Mouse (Mus musculus): ENCODE results near the gene Vash2. TPM values are rescaled to one million over a fixed set of nuclear protein-coding genes. Genes with fewer than 3 reads are reported as not detected.

The Vash2 gene
- polyA plus RNA-seq, 1 experiment from 2014 or later: 45.1 TPM

DNA sequence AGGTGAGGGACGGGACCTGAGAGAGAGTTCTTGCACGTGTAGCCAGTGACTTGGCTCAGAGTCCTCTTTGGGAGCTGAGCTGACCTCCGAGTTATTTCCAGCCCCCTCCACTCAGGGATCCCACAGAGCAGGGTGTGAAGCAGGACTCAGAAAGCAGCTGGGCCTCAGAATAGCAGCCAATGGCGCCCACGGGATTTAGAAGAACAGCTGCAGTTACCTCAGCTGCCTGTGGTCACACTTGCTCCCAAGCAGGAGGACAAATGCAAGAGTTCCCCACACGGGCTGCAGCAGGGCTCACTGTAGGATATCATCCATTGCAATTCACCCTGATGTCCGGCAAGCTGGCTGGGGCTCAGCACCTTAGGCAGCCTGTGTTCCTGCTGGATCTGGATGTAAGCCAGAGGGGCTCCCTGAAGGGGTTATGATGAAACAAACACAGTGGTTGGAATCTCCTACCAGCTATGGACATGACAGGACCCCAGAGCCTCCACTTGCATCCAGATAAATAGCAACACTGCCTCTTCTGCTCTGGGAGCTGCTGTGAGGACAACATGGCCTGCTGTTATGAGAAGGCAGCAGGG is 6.4 kb downstream of the Vash2 start:
- 42% methylated on average over 7 of the region's 7 CpGs for WGBS
- peak; percentile 74 for ATAC-seq (ENCODE audit: insufficient number of reproducible peaks, low FRiP score, low TSS enrichment, low read depth)
- H3K4me2 ChIP-seq: no peak overlapping the region

DNA sequence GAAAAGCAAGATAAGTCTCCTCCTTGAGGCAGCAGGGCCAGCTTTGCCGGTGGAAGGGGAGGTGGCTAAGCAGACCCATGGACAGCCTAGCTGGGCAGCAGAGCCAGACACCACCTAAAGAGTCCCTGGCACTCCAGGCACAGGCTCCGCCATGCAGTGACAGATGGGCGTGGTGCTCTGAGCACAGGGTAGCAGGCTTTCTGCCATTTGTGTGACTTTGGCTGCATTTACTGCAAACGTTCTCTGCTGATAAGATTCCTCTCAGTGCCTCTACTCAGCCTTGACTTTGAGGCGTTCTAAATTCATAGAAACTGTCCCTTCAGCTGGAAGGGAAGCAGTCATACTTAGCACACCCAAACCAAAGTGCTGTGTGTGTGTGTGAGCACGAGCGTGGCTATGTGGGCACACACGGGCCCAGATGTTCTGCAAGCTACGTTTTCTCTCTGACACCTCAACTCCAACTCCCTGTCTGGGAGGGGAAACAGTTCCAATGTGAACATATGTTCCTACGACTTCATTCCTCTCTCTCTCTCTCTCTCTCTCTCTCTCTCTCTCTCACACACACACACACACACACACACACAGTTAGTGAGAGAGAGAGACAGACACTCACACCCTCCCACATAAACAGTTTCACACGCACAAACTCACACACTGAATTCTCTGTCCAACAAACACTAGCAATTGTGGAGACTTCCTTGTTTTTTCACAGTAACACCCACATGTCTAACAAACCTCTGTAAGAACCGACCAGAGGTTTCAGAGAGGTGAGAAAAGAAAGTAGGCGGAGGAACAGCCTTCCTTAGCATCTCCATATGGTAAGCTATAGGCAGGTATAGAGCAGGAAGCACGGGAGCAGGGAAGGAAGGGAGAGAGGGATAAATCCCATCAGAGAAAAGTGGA is 7.1 kb downstream of the Vash2 start:
- no peak for ATAC-seq (ENCODE audit: insufficient number of reproducible peaks, low FRiP score, low TSS enrichment, low read depth)
- H3K36me3 ChIP-seq: peaks cover 70% of the 10 kb centered on the region
- H3K9ac ChIP-seq: no peak overlapping the region
- WGBS: 76% methylated on average over 14 of the region's 14 CpGs
- no peak overlapping the region for H3K4me3 ChIP-seq
- H3K27ac ChIP-seq: no peak overlapping the region
- H3K4me2 ChIP-seq: no peak overlapping the region
- H3K9me3 ChIP-seq: no peaks in the 10 kb centered on the region
- H3K4me1 ChIP-seq: peaks cover 13% of the 10 kb centered on the region
- H3K27me3 ChIP-seq: no peaks in the 10 kb centered on the region

More for the DNA sequence above, 6.4 kb downstream of the Vash2 start:
- no peak overlapping the region for H3K9ac ChIP-seq
- peaks cover 66% of the 10 kb centered on the region for H3K36me3 ChIP-seq
- no peaks in the 10 kb centered on the region for H3K9me3 ChIP-seq
- H3K4me3 ChIP-seq: no peak overlapping the region
- H3K4me1 ChIP-seq: peaks cover 20% of the 10 kb centered on the region
- peak overlapping the region; percentile 47; the same call in 1 of the 2 replicates for H3K27ac ChIP-seq
- H3K27me3 ChIP-seq: no peaks in the 10 kb centered on the region

DNA sequence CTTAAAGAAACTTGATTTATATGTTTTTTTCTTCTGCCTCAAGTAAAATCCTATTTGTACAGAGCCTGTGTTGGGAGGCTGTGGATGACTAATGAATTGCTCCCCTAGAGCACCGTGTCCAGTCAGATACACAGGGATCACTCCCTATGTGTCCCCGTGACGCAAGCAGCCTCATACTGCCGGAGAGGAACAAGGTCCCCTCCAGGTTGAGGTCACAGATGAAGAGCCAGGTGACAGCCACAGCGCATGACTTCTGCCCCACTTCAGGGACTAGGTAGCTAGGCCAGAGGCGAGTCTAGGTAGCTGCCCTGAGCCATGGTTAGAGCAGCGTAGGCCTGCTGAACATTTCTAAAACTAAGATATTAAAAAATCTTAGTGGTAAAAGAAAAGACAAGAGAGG is 11.1 kb downstream of the Vash2 start:
- no peak overlapping the region for H3K4me3 ChIP-seq
- H3K36me3 ChIP-seq: peaks cover 78% of the 10 kb centered on the region
- 92% methylated on average over 7 of the region's 7 CpGs for WGBS
- 0 out of 2 replicates have a peak, but pooled peaks cover 4% of the 10 kb centered on the region for H3K4me1 ChIP-seq
- no peak overlapping the region for H3K9ac ChIP-seq
- H3K4me2 ChIP-seq: no peak overlapping the region
- no peaks in the 10 kb centered on the region for H3K27me3 ChIP-seq
- ATAC-seq (ENCODE audit: insufficient number of reproducible peaks, low FRiP score, low TSS enrichment, low read depth): no peak
- no peak overlapping the region for H3K27ac ChIP-seq
- no peaks in the 10 kb centered on the region for H3K9me3 ChIP-seq

- H3K4me3 ChIP-seq: no peak overlapping the region
- no peaks in the 10 kb centered on the region for H3K9me3 ChIP-seq
- 80% methylated on average over 15 of the region's 15 CpGs for WGBS
- H3K36me3 ChIP-seq: peaks cover 81% of the 10 kb centered on the region
- no peaks in the 10 kb centered on the region for H3K4me1 ChIP-seq
- H3K4me2 ChIP-seq: no peak overlapping the region
- H3K27me3 ChIP-seq: no peaks in the 10 kb centered on the region
- H3K9ac ChIP-seq: no peak overlapping the region
- no peak for ATAC-seq (ENCODE audit: insufficient number of reproducible peaks, low FRiP score, low TSS enrichment, low read depth)
- no peak overlapping the region for H3K27ac ChIP-seq
These were observed 13.9 kb downstream of the Vash2 start for GRCm38 (mm10) chr1:190964992-190965780.

DNA sequence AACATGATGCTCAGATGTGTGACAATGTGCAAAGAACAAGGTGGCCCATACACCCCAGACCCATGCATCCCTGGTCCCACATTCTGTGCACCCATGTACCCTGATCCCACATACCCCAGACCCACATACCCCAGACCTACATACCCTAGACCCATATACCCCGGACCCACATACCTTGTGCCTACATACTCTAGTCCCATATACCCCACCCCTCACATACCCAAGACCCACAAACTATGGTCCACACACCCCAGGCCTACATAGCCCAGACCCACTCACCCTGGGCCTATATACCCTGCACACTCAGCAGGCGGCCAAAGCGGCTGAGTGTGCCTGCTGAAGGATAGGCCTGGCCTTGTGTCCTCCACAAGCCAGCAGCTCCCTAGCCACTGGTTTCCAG is 16.3 kb downstream of the Vash2 start:
- Histone ChIP-seq H3K9me3 (no peaks in the 10 kb centered on the region), H3K4me1 (no peaks in the 10 kb centered on the region), H3K27me3 (no peaks in the 10 kb centered on the region), H3K4me3 (no peak overlapping the region), H3K9ac (no peak overlapping the region), H3K4me2 (no peak overlapping the region), H3K36me3 (peaks cover 86% of the 10 kb centered on the region), H3K27ac (no peak overlapping the region)
- WGBS: 89% methylated on average over 3 of the region's 3 CpGs
- ATAC-seq (ENCODE audit: insufficient number of reproducible peaks, low FRiP score, low TSS enrichment, low read depth): no peak

- no peaks in the 10 kb centered on the region for H3K9me3 ChIP-seq
- no peak for ATAC-seq (ENCODE audit: insufficient number of reproducible peaks, low FRiP score, low TSS enrichment, low read depth)
- H3K4me1 ChIP-seq: no peaks in the 10 kb centered on the region
- no peaks in the 10 kb centered on the region for H3K27me3 ChIP-seq
- H3K4me3 ChIP-seq: no peak overlapping the region
- no peak overlapping the region for H3K4me2 ChIP-seq
- no peak overlapping the region for H3K27ac ChIP-seq
- H3K36me3 ChIP-seq: peaks cover 91% of the 10 kb centered on the region
- WGBS: 77% methylated on average over 5 of the region's 5 CpGs
- H3K9ac ChIP-seq: no peak overlapping the region
These were observed 20.3 kb downstream of the Vash2 start for GRCm38 (mm10) chr1:190958821-190959220.

GRCm38 (mm10) chr1:190953009-190953408 is 26.1 kb downstream of the Vash2 start:
- peaks cover 94% of the 10 kb centered on the region for H3K36me3 ChIP-seq
- 48% methylated on average over 3 of the region's 3 CpGs for WGBS
- H3K27ac ChIP-seq: peak overlapping the region; percentile 24; the same call in 1 of the 2 replicates

DNA sequence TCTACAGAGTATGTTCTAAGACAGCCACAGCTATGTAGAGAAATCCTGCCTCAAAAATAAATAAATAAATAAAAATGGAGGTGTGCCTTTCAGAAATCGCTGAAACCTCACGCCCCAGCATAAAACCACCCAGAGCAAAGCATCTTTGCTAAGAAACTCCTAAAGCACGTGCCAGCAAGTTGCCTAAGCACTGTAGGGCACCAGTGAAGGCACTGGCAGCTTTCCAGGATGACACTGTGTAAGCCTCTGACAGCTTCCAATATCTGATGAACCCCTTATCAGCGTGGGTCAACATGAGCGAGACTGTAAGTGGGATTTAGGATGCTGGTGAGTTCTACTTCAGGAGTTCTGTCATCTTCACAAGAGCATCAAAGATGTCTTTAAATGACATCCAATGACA is 28.1 kb downstream of the Vash2 start:
- whole genome bisulfite sequencing: 89% methylated on average over 5 of the region's 5 CpGs
- no peaks in the 10 kb centered on the region for H3K9me3 ChIP-seq

More at GRCm38 (mm10) chr1:190953009-190953408, 26.1 kb downstream of the Vash2 start:
- ATAC-seq (ENCODE audit: insufficient number of reproducible peaks, low FRiP score, low TSS enrichment, low read depth): peak; percentile 54; the same call in 1 of the 2 replicates
- no peak overlapping the region for H3K9ac ChIP-seq
- H3K27me3 ChIP-seq: no peaks in the 10 kb centered on the region
- H3K4me2 ChIP-seq: no peak overlapping the region
- H3K4me3 ChIP-seq: no peak overlapping the region
- H3K4me1 ChIP-seq: no peaks in the 10 kb centered on the region
- H3K9me3 ChIP-seq: no peaks in the 10 kb centered on the region

GRCm38 (mm10) chr1:190948846-190949245 is 30.2 kb downstream of the Vash2 start:
- H3K4me1 ChIP-seq: no peaks in the 10 kb centered on the region

More for the DNA sequence above, 28.1 kb downstream of the Vash2 start:
- H3K9ac ChIP-seq: no peak overlapping the region
- H3K4me1 ChIP-seq: no peaks in the 10 kb centered on the region
- no peak overlapping the region for H3K27ac ChIP-seq
- peaks cover 88% of the 10 kb centered on the region for H3K36me3 ChIP-seq
- H3K4me2 ChIP-seq: no peak overlapping the region
- no peaks in the 10 kb centered on the region for H3K27me3 ChIP-seq
- H3K4me3 ChIP-seq: no peak overlapping the region
- no peak for ATAC-seq (ENCODE audit: insufficient number of reproducible peaks, low FRiP score, low TSS enrichment, low read depth)

DNA sequence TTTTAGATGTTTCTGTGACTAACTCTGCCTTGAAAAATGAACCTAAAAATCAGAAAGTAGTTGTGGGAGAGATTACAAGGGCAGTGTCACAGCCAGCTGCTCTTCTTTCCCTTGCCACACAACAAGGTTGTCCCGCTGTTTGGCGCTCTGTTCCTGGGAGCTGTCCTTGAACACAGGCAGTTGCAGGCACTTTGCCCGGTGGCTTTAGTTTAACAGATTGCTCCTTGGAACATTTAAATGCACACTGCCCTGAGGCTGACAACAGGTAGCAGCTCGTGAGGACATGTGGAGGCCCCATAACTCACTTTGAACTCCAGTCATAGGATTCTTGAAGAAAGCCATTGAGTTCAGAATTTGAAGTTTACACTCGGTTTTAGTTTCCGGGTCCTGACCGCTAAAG is 30.7 kb downstream of the Vash2 start:
- Histone ChIP-seq H3K36me3 (peaks cover 86% of the 10 kb centered on the region), H3K9ac (no peak overlapping the region), H3K4me2 (no peak overlapping the region), H3K9me3 (no peaks in the 10 kb centered on the region), H3K27me3 (no peaks in the 10 kb centered on the region), H3K4me3 (no peak overlapping the region), H3K27ac (no peak overlapping the region), H3K4me1 (no peaks in the 10 kb centered on the region)
- WGBS: 65% methylated on average over 7 of the region's 7 CpGs
- no peak for ATAC-seq (ENCODE audit: insufficient number of reproducible peaks, low FRiP score, low TSS enrichment, low read depth)

More at GRCm38 (mm10) chr1:190948846-190949245, 30.2 kb downstream of the Vash2 start:
- Histone ChIP-seq H3K4me2 (no peak overlapping the region), H3K27ac (no peak overlapping the region), H3K9ac (no peak overlapping the region), H3K27me3 (no peaks in the 10 kb centered on the region), H3K36me3 (peaks cover 86% of the 10 kb centered on the region), H3K4me3 (no peak overlapping the region), H3K9me3 (no peaks in the 10 kb centered on the region)
- ATAC-seq (ENCODE audit: insufficient number of reproducible peaks, low FRiP score, low TSS enrichment, low read depth): no peak
- WGBS: 78% methylated on average over 17 of the region's 17 CpGs

GRCm38 (mm10) chr1:190947986-190948385 is 31.1 kb downstream of the Vash2 start:
- Histone ChIP-seq H3K4me1 (no peaks in the 10 kb centered on the region), H3K36me3 (peaks cover 86% of the 10 kb centered on the region), H3K9me3 (no peaks in the 10 kb centered on the region), H3K9ac (no peak overlapping the region), H3K4me2 (no peak overlapping the region), H3K4me3 (no peak overlapping the region), H3K27ac (no peak overlapping the region), H3K27me3 (no peaks in the 10 kb centered on the region)
- no peak for ATAC-seq (ENCODE audit: insufficient number of reproducible peaks, low FRiP score, low TSS enrichment, low read depth)
- 79% methylated on average over 5 of the region's 5 CpGs for whole genome bisulfite sequencing

Data from limb, embryonic 15.5 days (tissue).